Mouse (Mus musculus) urinary bladder, postnatal 10 days (tissue): ENCODE measurements around the gene Dapk2.

Experiments used
- DNase-seq: peaks from one replicate; pipeline ENCODE4 v3.0.0; 2022; ENCODE audit warnings: low spot score

The Dapk2 gene

GRCm38 (mm10) chr9:66231820-66232479 lies 73.9 kb downstream of the Dapk2 start:
- no peak for DNase-seq

GRCm38 (mm10) chr9:66236615-66237014 lies 78.6 kb downstream of the Dapk2 start:
- DNase-seq, result no peak

GRCm38 (mm10) chr9:66237742-66238141 lies 79.7 kb downstream of the Dapk2 start:
- DNase-seq, result no peak

GRCm38 (mm10) chr9:66239173-66239572 lies 81.2 kb downstream of the Dapk2 start:
- DNase-seq, result no peak

GRCm38 (mm10) chr9:66239691-66240090 lies 81.7 kb downstream of the Dapk2 start:
- no peak for DNase-seq

- no peak for DNase-seq
Measured at GRCm38 (mm10) chr9:66240493-66240892, 82.5 kb downstream of the Dapk2 start.

- no peak for DNase-seq
Measured at GRCm38 (mm10) chr9:66240991-66241390, 83.0 kb downstream of the Dapk2 start.

- no peak for DNase-seq
Measured at GRCm38 (mm10) chr9:66241722-66242121, 83.7 kb downstream of the Dapk2 start.

- no peak for DNase-seq
Measured at GRCm38 (mm10) chr9:66243240-66243639, 85.2 kb downstream of the Dapk2 start.

- no peak for DNase-seq
Measured at GRCm38 (mm10) chr9:66244079-66244478, 86.1 kb downstream of the Dapk2 start.

GRCm38 (mm10) chr9:66245707-66246106 lies 87.7 kb downstream of the Dapk2 start:
- DNase-seq, result no peak

GRCm38 (mm10) chr9:66249281-66249680 lies 91.3 kb downstream of the Dapk2 start:
- DNase-seq, result no peak

GRCm38 (mm10) chr9:66251159-66251691 lies 93.2 kb downstream of the Dapk2 start:
- DNase-seq, result no peak

- DNase-seq, result no peak
Measured at GRCm38 (mm10) chr9:66261741-66262140, 103.7 kb downstream of the Dapk2 start.

- no peak for DNase-seq
Measured at GRCm38 (mm10) chr9:66263701-66264100, 105.7 kb downstream of the Dapk2 start.

GRCm38 (mm10) chr9:66265645-66266044 lies 107.6 kb downstream of the Dapk2 start:
- DNase-seq, result no peak

- no peak for DNase-seq
Measured at GRCm38 (mm10) chr9:66266237-66267170, 108.5 kb downstream of the Dapk2 start.

- DNase-seq, result no peak
Measured at GRCm38 (mm10) chr9:66268804-66269203, 110.8 kb downstream of the Dapk2 start.

GRCm38 (mm10) chr9:66270038-66270437 lies 112.0 kb downstream of the Dapk2 start:
- DNase-seq, result no peak

GRCm38 (mm10) chr9:66271726-66272125 lies 113.7 kb downstream of the Dapk2 start:
- no peak for DNase-seq

- no peak for DNase-seq
Measured at GRCm38 (mm10) chr9:66273632-66274031, 115.6 kb downstream of the Dapk2 start.

GRCm38 (mm10) chr9:66274657-66275056 lies 116.6 kb downstream of the Dapk2 start:
- DNase-seq, result no peak
